Mouse (Mus musculus) embryonic fibroblast, embryonic 13.5 days (primary cell): ENCODE results near the gene Runx1.

ENCODE experiments used
- CTCF ChIP-seq: IDR thresholded peaks from 2 replicates; pipeline ENCODE4 v1.5.1; 2011; ENCODE audit warnings: mild to moderate bottlenecking, control low read depth, low read length, moderate library complexity, borderline replicate concordance; ENCODE audit not compliant: insufficient read depth
- POLR2A ChIP-seq: IDR thresholded peaks from 2 replicates; pipeline ENCODE4 v1.6.1; 2011; ENCODE audit warnings: low read depth, mild to moderate bottlenecking, control low read depth, low read length, moderate library complexity

DNA sequence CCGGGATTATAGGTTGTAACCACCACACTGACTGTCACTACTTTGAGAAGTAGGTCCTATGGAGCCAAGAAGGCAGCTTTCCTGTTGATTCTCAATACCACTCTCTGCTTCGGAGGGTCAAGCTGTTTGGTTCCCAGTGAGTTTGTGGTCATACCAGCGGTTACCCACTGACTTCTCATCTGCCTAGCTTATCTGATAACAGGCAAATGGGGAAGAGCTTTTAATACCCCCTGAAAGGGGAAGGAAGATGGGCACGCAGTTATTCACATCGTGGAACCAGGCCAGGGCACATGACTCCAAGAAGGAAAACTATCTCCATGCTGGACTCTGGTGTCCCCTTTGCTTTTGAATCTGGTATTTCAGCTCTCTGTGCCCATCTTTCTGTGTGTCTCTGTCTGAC, 25.1 kb downstream of the Runx1 start:
- no peak for TF ChIP-seq CTCF
- no peak for TF ChIP-seq POLR2A
